Mouse (Mus musculus) embryonic stem cell, embryonic (primary cell): ENCODE measurements at regions not wholly inside any gene's neighbourhood (a gene's known extent, or its start where the extent isn't known, plus 50 kb on each side); places are given as distances from the start of the nearest gene placed in this dataset.

ENCODE experiments used
- CTCF ChIA-PET, 4 experiments: fragments of 300-600 bp in 2 of 4; fragments of 350-600 bp in 2 of 4; sonication (Branson Sonifier 250); formaldehyde crosslinking; loops; one replicate each; lab custom pipeline; 2022; ENCODE audit warnings: inconsistent platforms in 2 of 4; lab: Charles Lee
- POLR2A ChIA-PET, 4 experiments: fragments of 300-600 bp in 2 of 4; fragments of 350-600 bp in 2 of 4; sonication (Branson Sonifier 250); formaldehyde crosslinking; loops; one replicate each; lab custom pipeline; 2022; ENCODE audit warnings: antibody characterized with exemption in 4 of 4, inconsistent platforms in 1 of 4; lab: Charles Lee

- CTCF ChIA-PET = no interaction called here
- POLR2A ChIA-PET = interaction anchor here in 1 of 4 experiments (0.7 kb wide), 1 partner anchor 15 kb away, joined by 3 read pairs; no protein-coding TSS in a partner anchor
Observed at GRCm38 (mm10) chr9:61286561-61286960, 85.6 kb upstream of the Tle3 start.

DNA sequence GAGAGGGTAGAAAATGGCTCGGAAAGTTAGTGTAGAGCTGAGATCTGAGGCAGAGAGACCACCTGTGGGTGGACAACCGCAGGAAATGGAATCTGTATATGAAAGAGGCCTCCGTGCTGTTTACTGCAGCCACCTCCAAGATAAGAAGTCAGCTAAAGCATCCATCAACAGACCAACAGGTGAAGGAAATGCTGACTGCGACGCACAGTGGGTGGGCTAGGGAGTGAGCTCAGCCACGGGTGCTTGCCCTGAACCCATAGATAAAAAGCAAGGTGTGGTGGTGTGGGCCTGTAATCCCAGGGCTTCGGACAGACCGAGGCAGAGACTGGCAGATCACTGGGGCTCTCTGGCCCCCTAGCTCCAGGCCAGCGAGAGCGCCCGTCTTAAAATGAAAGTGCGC is 83.0 kb upstream of the Tle3 start:
- ChIA-PET CTCF (interaction anchor here (0.5 to 1.1 kb wide), 6 partner anchors 10 to 1487 kb away, joined by 4 to 7 read pairs (median 4); no protein-coding TSS in a partner anchor), POLR2A (interaction anchor here in 3 of 4 experiments (0.6 to 8.9 kb wide), 32 partner anchors 8 to 766 kb away, joined by 3 to 110 read pairs (median 6); partner anchors contain the start of gene Tle3 (in 2 of the 3))

DNA sequence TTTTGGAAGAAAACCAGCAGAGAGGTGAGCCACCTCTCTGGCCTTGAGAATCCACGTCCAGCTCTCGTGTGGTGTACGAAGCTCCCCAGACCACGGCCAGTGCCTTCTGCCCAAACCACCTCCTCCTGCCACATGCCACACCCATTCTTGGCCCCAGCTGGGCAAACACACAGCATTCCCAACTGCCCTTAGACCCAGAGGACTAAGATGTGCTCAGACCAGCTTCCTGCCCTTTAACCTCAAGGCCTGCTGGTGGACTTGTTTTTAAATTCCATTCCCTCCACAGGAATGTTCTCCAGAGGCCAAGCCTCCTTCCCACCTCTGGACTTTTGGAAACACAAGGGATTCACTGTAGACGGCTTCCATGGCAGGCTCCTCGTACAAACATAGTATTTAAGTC is 82.5 kb upstream of the Tle3 start:
- POLR2A ChIA-PET = interaction anchor here in 3 of 4 experiments (0.6 to 8.9 kb wide), 34 partner anchors 8 to 766 kb away, joined by 3 to 110 read pairs (median 6); partner anchors contain the start of gene Tle3 (in 2 of the 3)
- CTCF ChIA-PET = interaction anchor here (0.5 to 1.4 kb wide), 8 partner anchors 8 to 751 kb away, joined by 3 to 6 read pairs (median 4); no protein-coding TSS in a partner anchor

- ChIA-PET CTCF (interaction anchor here in 2 of 4 experiments (0.6 to 1.4 kb wide), 3 partner anchors 9 to 43 kb away, joined by 3 to 7 read pairs (median 3); no protein-coding TSS in a partner anchor), POLR2A (interaction anchor here in 3 of 4 experiments (0.9 to 8.9 kb wide), 30 partner anchors 8 to 92 kb away, joined by 3 to 110 read pairs (median 8); partner anchors contain the start of gene Tle3 (in 2 of the 3))
Observed at GRCm38 (mm10) chr9:61291646-61292045, 80.5 kb upstream of the Tle3 start.

DNA sequence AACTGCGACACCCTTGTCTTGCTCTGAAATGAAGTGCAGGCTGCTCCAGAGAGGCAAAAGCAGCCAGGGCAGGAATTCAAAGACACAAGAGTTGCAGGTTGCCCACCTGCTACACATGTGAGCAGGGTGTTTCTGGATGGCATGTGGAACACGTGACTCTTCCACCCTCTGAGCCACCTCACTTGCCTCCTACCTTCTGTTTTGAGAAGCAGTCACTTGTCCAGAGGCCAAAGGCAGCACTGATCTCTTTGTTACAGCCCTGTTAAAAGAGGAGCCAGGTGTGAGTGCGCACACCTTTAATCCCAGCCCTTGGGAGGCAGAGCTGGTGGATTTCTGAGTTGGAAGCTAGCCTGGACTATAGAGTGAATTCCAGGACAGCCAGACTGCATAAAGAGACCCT is 79.7 kb upstream of the Tle3 start:
- ChIA-PET CTCF (interaction anchor here in 3 of 4 experiments (0.5 to 1.0 kb wide), 5 partner anchors 10 to 50 kb away, joined by 3 to 7 read pairs (median 6); no protein-coding TSS in a partner anchor), POLR2A (interaction anchor here (0.6 to 8.9 kb wide), 47 partner anchors 9 to 740 kb away, joined by 3 to 110 read pairs (median 5); partner anchors contain the start of gene Tle3 (in 2 of the 4))

- CTCF ChIA-PET = interaction anchor here in 2 of 4 experiments (0.5 to 1.0 kb wide), 4 partner anchors 10 to 49 kb away, joined by 3 to 7 read pairs (median 5); no protein-coding TSS in a partner anchor
- POLR2A ChIA-PET = interaction anchor here (0.6 to 8.9 kb wide), 46 partner anchors 8 to 739 kb away, joined by 3 to 110 read pairs (median 5); partner anchors contain the start of gene Tle3 (in 2 of the 4)
Observed at GRCm38 (mm10) chr9:61293223-61293985, 78.8 kb upstream of the Tle3 start.

- CTCF ChIA-PET = no interaction called here
Observed at GRCm38 (mm10) chr9:61295001-61295400, 77.2 kb upstream of the Tle3 start.

GRCm38 (mm10) chr9:61296311-61296947 is 75.7 kb upstream of the Tle3 start:
- ChIA-PET POLR2A (interaction anchor here in 3 of 4 experiments (1.1 to 15.8 kb wide), 11 partner anchors 9 to 76 kb away, joined by 3 to 224 read pairs (median 10); partner anchors contain the start of gene Tle3 (in 1 of the 3)), CTCF (no interaction called here)

More at GRCm38 (mm10) chr9:61295001-61295400, 77.2 kb upstream of the Tle3 start:
- POLR2A ChIA-PET = interaction anchor here in 3 of 4 experiments (0.5 to 8.9 kb wide), 14 partner anchors 8 to 587 kb away, joined by 3 to 110 read pairs (median 4); partner anchors contain the start of gene Tle3 (in 1 of the 3)

DNA sequence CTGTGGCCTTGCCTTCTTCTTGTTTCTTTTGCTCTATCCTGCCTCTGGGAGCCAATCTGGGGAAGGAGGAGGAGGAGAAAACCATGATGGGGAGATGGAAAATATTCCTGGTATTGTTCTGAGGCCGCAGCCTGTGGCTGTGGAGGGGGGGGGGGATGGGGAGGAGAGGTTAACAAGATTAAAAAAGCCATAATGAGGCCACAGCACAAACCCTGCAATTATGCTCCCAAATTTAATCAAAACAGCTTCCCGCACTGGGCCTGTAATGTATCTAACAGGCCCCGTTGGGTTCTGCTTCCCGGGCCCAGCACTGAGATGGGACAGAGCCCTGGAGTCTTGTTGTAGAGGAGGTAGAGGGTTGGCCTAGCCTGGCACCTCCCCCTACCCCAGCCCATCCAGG is 74.8 kb upstream of the Tle3 start:
- POLR2A ChIA-PET = interaction anchor here in 3 of 4 experiments (0.6 to 15.8 kb wide), 21 partner anchors 8 to 221 kb away, joined by 3 to 224 read pairs (median 5); partner anchors contain the start of gene Tle3 (in 1 of the 3)
- CTCF ChIA-PET = interaction anchor here in 1 of 4 experiments (0.6 kb wide), 1 partner anchor 83 kb away, joined by 3 read pairs; no protein-coding TSS in a partner anchor

DNA sequence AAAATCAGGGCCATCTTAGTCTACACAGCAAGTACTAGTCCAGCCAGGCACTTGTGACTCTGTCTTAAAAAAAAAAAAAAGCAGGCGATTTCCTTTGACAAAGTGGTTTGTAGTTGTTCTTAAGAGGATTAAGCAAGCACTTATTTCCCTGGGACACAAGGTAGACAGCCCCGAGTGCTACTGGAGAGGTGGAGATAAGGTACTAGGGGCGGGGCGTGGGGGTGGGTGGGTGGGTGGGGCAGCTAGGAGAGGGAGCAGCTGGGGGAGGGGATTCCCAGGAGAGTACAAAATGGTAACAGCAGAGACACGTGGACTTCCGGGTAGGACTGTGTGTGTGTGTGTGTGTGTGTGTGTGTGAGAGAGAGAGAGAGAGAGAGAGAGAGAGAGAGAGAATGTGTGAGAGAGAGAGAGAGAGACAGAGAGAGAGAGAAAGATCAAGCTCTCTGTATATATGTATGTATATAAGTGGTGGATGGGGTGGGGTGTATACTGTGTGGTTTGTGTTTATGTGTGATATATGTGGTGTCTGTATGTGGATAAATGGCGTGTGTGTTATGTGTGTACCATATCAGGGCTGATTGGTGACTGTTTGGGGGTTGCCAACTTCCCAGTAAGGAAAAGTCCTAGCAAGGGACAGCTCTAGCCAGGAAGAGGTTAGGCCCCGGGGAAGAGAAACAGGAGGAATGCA is 72.1 kb upstream of the Tle3 start:
- POLR2A ChIA-PET = interaction anchor here in 3 of 4 experiments (0.6 to 15.8 kb wide), 31 partner anchors 9 to 823 kb away, joined by 3 to 224 read pairs (median 5); partner anchors contain the start of genes Glce (in 1 of the 3) and Tle3 (in 1 of the 3)
- CTCF ChIA-PET = interaction anchor here in 2 of 4 experiments (0.6 to 0.7 kb wide), 2 partner anchors 89 to 1534 kb away, joined by 6 to 7 read pairs; no protein-coding TSS in a partner anchor

DNA sequence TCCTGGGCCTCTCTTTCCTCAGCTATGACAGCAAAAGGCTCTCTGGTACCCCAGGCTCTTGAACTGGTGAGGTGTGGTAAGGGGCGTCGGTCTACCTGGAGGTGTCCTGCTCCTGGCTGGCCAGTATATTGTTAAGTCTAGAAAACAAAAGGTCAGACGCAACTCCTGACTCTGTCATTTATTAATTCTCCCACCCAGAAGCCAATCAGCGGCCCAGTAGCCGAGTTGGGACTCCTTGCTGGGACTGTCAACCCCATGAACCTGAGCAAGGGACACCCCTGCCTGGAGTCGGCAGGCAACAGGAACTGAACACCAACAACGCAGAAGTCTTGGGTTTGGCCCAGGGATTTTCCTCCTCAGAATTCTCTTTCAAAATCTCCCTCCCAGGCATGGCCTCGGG is 71.1 kb upstream of the Tle3 start:
- ChIA-PET CTCF (no interaction called here), POLR2A (interaction anchor here in 3 of 4 experiments (0.6 to 15.8 kb wide), 17 partner anchors 9 to 188 kb away, joined by 3 to 224 read pairs (median 16); partner anchors contain the start of gene Tle3 (in 1 of the 3))

- CTCF ChIA-PET = interaction anchor here in 3 of 4 experiments (0.5 to 1.1 kb wide), 5 partner anchors 8 to 68 kb away, joined by 3 to 4 read pairs (median 3); no protein-coding TSS in a partner anchor
Observed at GRCm38 (mm10) chr9:61302724-61303123, 69.4 kb upstream of the Tle3 start.

GRCm38 (mm10) chr9:61306306-61306705 is 65.9 kb upstream of the Tle3 start:
- ChIA-PET POLR2A (interaction anchor here in 3 of 4 experiments (0.5 to 15.8 kb wide), 17 partner anchors 8 to 154 kb away, joined by 3 to 224 read pairs (median 4); partner anchors contain the start of gene Tle3 (in 1 of the 3)), CTCF (no interaction called here)

More at GRCm38 (mm10) chr9:61302724-61303123, 69.4 kb upstream of the Tle3 start:
- POLR2A ChIA-PET = interaction anchor here in 3 of 4 experiments (0.6 to 15.8 kb wide), 57 partner anchors 7 to 425 kb away, joined by 3 to 224 read pairs (median 6); partner anchors contain the start of gene Tle3 (in 2 of the 3)

DNA sequence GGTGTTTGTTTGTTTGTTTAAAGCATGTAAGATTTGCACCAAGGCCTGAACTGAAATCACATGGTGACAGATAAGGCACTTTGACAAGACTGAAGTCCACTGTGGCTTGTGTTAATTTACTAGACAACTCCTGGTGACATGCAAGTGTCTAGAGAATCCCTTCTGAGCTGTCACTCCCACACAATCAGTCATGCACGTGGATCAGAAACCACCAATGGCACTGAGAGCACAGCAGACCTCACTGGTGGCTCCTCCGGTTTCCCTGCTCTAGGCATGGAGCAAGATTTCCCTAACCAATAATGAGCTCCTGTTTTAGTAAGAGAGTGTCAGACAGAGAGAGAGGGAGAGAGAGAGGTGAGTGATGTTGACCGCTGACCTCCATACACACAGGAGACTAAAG is 63.1 kb upstream of the Tle3 start:
- ChIA-PET POLR2A (interaction anchor here in 2 of 4 experiments (0.7 to 15.8 kb wide), 9 partner anchors 7 to 60 kb away, joined by 3 to 224 read pairs (median 12); partner anchors contain the start of gene Tle3 (in 1 of the 2)), CTCF (no interaction called here)

GRCm38 (mm10) chr9:61309768-61310493 is 62.2 kb upstream of the Tle3 start:
- ChIA-PET CTCF (no interaction called here), POLR2A (interaction anchor here in 3 of 4 experiments (0.7 to 15.8 kb wide), 14 partner anchors 8 to 69 kb away, joined by 3 to 224 read pairs (median 4); partner anchors contain the start of gene Tle3 (in 1 of the 3))

DNA sequence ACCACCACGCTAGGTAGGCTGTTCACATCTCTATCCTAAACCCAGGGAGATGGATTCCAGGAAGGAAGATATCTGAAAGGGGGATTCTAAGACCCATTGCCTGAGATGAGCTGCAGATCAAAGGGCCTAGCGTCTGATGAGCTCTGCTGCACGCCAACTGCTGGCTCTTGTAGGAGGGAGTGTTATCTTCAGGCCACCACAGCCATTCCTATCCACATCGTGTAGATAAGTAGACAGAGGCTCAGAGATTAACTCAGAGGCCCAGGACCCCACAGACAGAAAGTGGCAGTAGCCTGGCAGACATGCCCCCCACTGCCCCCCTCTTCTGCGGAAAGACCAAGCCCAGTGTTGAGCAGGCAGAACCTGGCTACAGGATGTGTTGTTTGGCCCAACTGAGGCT is 61.6 kb upstream of the Tle3 start:
- ChIA-PET POLR2A (interaction anchor here in 3 of 4 experiments (0.6 to 15.8 kb wide), 16 partner anchors 8 to 69 kb away, joined by 3 to 224 read pairs (median 4); partner anchors contain the start of gene Tle3 (in 1 of the 3)), CTCF (interaction anchor here in 3 of 4 experiments (0.6 to 0.7 kb wide), 3 partner anchors 8 to 532 kb away, joined by 3 to 8 read pairs (median 3); no protein-coding TSS in a partner anchor)
